Mouse (Mus musculus) stomach, postnatal 0 days (tissue): ENCODE results near the gene St6galnac6.

Source experiments
- CTCF ChIP-seq: IDR thresholded peaks from 2 replicates; pipeline ENCODE4 v1.5.1; 2016; ENCODE audit warnings: antibody characterized with exemption, low read depth, mild to moderate bottlenecking, moderate library complexity
- EP300 ChIP-seq: optimal IDR thresholded peaks from 2 replicates; pipeline ENCODE3; 2016; ENCODE audit warnings: antibody characterized with exemption

DNA sequence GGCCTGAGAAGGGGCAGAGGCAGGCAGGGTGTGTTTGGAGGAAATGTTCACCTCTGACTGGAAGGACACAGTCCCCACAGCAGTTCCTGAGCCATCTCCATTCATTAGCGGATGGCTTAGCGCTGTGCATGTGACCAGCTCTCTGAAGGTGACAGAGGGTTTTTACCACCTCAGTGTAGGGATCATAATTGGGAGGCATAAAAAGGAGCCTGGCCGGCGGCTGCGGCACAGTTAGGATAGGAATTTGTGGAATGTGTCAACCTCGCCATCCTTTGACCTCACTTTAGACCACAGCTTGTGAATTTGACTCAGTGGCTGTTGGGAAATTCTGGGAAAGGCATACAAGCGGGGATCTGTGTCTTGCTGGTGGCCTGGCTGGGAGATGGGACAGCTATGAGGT, 54.3 kb downstream of the St6galnac6 start:
- no peak for TF ChIP-seq CTCF
- TF ChIP-seq EP300: no peak
